Mouse (Mus musculus) hindbrain, embryonic 12.5 days (tissue): ENCODE measurements at regions not wholly inside any gene's neighbourhood (a gene's known extent, or its start where the extent isn't known, plus 50 kb on each side); places are given as distances from the start of the nearest gene placed in this dataset.

Source experiments
- ATAC-seq: fragments of 200-750 bp; cut with Nextera tagmentation; 2 replicates; pipeline ENCODE4 v1.8.0; 2017; ENCODE audit warnings: moderate TSS enrichment; ENCODE audit not compliant: low FRiP score
- H3K27ac ChIP-seq: fragments of 300-500 bp; sonication (generic); 2 replicates; pipeline ENCODE4 v1.5.1; 2016; ENCODE audit warnings: mild to moderate bottlenecking
- H3K27me3 ChIP-seq: fragments of 300-500 bp; sonication (generic); 2 replicates; pipeline ENCODE4 v1.6.1; 2016; ENCODE audit warnings: mild to moderate bottlenecking
- H3K36me3 ChIP-seq: fragments of 300-500 bp; sonication (generic); 2 replicates; pipeline ENCODE4 v1.6.1; 2016; ENCODE audit warnings: mild to moderate bottlenecking
- H3K4me1 ChIP-seq: fragments of 300-500 bp; sonication (generic); 2 replicates; pipeline ENCODE4 v1.6.1; 2016
- H3K4me2 ChIP-seq: fragments of 300-500 bp; sonication (generic); replicated peaks from 2 replicates; pipeline ENCODE4 v1.6.1; 2016; ENCODE audit warnings: mild to moderate bottlenecking
- H3K4me3 ChIP-seq: fragments of 300-500 bp; sonication (generic); 2 replicates; pipeline ENCODE4 v1.5.1; 2016; ENCODE audit warnings: mild to moderate bottlenecking
- H3K9ac ChIP-seq: fragments of 300-500 bp; sonication (generic); 2 replicates; pipeline ENCODE4 v1.6.1; 2016; ENCODE audit warnings: mild to moderate bottlenecking, moderate library complexity
- H3K9me3 ChIP-seq: fragments of 300-500 bp; sonication (generic); replicated peaks from 2 replicates; pipeline ENCODE4 v1.6.1; 2016; ENCODE audit warnings: mild to moderate bottlenecking
- WGBS: fragments of 180-500 bp; shearing (Covaris S2); methylation state at CpG from one replicate; pipeline ENCODE4 v1.1.7; 2016; 5-methylcytosine and 5-hydroxymethylcytosine counted together

GRCm38 (mm10) chr9:76734387-76734786, 167.5 kb upstream of the Fam83b start:
- no peak overlapping the region for H3K4me2 ChIP-seq
- no peaks in the 10 kb centered on the region for H3K4me1 ChIP-seq
- 71% methylated on average over 1 of the region's 1 CpGs for WGBS
- no peaks in the 10 kb centered on the region for H3K27me3 ChIP-seq
- ATAC-seq, result no peak
- no peak overlapping the region for H3K9ac ChIP-seq
- no peaks in the 10 kb centered on the region for H3K9me3 ChIP-seq
- H3K4me3 ChIP-seq, result no peak overlapping the region
- no peaks in the 10 kb centered on the region for H3K36me3 ChIP-seq
- H3K27ac ChIP-seq, result no peak overlapping the region

DNA sequence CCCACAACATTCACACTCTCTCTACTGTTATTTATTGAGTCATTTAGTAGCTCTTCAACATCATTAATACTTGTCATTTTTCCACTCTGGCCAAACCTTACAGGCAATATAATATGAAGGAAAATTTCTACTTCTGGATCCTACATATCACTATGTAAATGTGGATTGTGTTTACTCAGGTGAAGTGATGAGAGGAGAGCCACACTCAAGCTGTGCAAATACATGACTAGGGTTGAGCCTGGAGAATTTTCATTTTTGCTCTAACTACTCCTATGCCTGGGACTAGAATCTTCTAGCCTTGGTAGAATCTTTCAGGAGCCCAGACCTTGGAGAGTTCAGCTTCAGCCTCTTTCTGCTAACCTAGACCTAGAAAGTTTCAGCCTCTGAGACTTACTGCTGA, 166.9 kb upstream of the Fam83b start:
- no peak overlapping the region for H3K4me2 ChIP-seq
- H3K4me1 ChIP-seq, result no peaks in the 10 kb centered on the region
- no peak overlapping the region for H3K4me3 ChIP-seq
- H3K36me3 ChIP-seq, result no peaks in the 10 kb centered on the region
- H3K27ac ChIP-seq, result no peak overlapping the region
- no peak overlapping the region for H3K9ac ChIP-seq
- no peak for ATAC-seq
- H3K27me3 ChIP-seq, result no peaks in the 10 kb centered on the region
- no peaks in the 10 kb centered on the region for H3K9me3 ChIP-seq

GRCm38 (mm10) chr9:76722881-76723280, 156.0 kb upstream of the Fam83b start:
- Histone ChIP-seq H3K9ac (no peak overlapping the region), H3K27me3 (no peaks in the 10 kb centered on the region), H3K4me2 (no peak overlapping the region), H3K4me1 (no peaks in the 10 kb centered on the region), H3K4me3 (no peak overlapping the region), H3K27ac (no peak overlapping the region), H3K9me3 (no peaks in the 10 kb centered on the region), H3K36me3 (no peaks in the 10 kb centered on the region)
- 84% methylated on average over 3 of the region's 3 CpGs for WGBS
- ATAC-seq, result no peak

GRCm38 (mm10) chr9:76715852-76716251, 148.9 kb upstream of the Fam83b start:
- no peak overlapping the region for H3K27ac ChIP-seq
- H3K4me2 ChIP-seq, result no peak overlapping the region
- no peak for ATAC-seq
- no peaks in the 10 kb centered on the region for H3K4me1 ChIP-seq
- H3K4me3 ChIP-seq, result no peak overlapping the region
- H3K36me3 ChIP-seq, result no peaks in the 10 kb centered on the region
- H3K9ac ChIP-seq, result no peak overlapping the region
- WGBS, result 89% methylated on average over 1 of the region's 1 CpGs
- no peaks in the 10 kb centered on the region for H3K27me3 ChIP-seq
- no peaks in the 10 kb centered on the region for H3K9me3 ChIP-seq

- Histone ChIP-seq H3K9ac (no peak overlapping the region), H3K4me3 (no peak overlapping the region), H3K36me3 (no peaks in the 10 kb centered on the region), H3K4me2 (no peak overlapping the region), H3K4me1 (no peaks in the 10 kb centered on the region), H3K9me3 (no peaks in the 10 kb centered on the region), H3K27ac (no peak overlapping the region), H3K27me3 (no peaks in the 10 kb centered on the region)
- no peak for ATAC-seq
- WGBS, result 50% methylated on average over 1 of the region's 1 CpGs
These were observed 139.5 kb upstream of the Fam83b start for GRCm38 (mm10) chr9:76706451-76706850.

- Histone ChIP-seq H3K9ac (no peak overlapping the region), H3K27ac (no peak overlapping the region), H3K36me3 (no peaks in the 10 kb centered on the region), H3K4me3 (no peak overlapping the region), H3K9me3 (no peaks in the 10 kb centered on the region), H3K4me2 (no peak overlapping the region), H3K27me3 (no peaks in the 10 kb centered on the region), H3K4me1 (no peaks in the 10 kb centered on the region)
- ATAC-seq, result no peak
- 87% methylated on average over 5 of the region's 5 CpGs for WGBS
These were observed 138.9 kb upstream of the Fam83b start for GRCm38 (mm10) chr9:76705786-76706185.

GRCm38 (mm10) chr9:76695547-76695946, 128.6 kb upstream of the Fam83b start:
- H3K4me3 ChIP-seq, result no peak overlapping the region
- WGBS, result 74% methylated on average over 4 of the region's 4 CpGs
- no peak overlapping the region for H3K4me2 ChIP-seq
- no peak for ATAC-seq
- no peaks in the 10 kb centered on the region for H3K4me1 ChIP-seq
- no peaks in the 10 kb centered on the region for H3K36me3 ChIP-seq
- H3K9ac ChIP-seq, result no peak overlapping the region
- H3K9me3 ChIP-seq, result no peaks in the 10 kb centered on the region
- H3K27me3 ChIP-seq, result no peaks in the 10 kb centered on the region
- H3K27ac ChIP-seq, result no peak overlapping the region

DNA sequence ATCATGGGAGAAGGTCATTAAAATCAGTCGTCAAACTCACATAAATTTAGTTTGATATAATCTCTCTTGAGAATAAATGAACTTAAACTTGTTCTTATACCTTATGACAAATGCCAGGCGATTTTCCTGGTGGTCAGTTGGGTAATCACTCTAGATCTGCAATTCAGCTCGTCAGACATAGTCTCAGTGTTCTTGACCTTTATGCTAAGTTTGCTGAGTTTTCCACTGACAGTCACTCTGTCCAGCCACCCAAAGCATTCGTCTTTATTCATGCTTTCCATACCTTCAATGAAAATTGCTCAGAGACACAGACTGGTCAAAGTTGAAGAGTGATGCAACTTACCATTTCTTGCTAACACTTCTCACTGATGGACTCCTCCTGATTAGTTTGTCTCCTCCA, 126.1 kb upstream of the Fam83b start:
- Histone ChIP-seq H3K4me3 (no peak overlapping the region), H3K9me3 (no peaks in the 10 kb centered on the region), H3K27ac (no peak overlapping the region), H3K9ac (no peak overlapping the region), H3K36me3 (no peaks in the 10 kb centered on the region), H3K27me3 (no peaks in the 10 kb centered on the region), H3K4me1 (no peaks in the 10 kb centered on the region), H3K4me2 (no peak overlapping the region)
- 77% methylated on average over 4 of the region's 4 CpGs for WGBS
- ATAC-seq, result no peak

- peak; percentile 86 for ATAC-seq
- Histone ChIP-seq H3K4me1 (no peaks in the 10 kb centered on the region; the same call in 1 of the 2 replicates), H3K36me3 (no peaks in the 10 kb centered on the region), H3K4me3 (no peak overlapping the region), H3K9ac (no peak overlapping the region), H3K9me3 (no peaks in the 10 kb centered on the region), H3K4me2 (no peak overlapping the region), H3K27me3 (no peaks in the 10 kb centered on the region), H3K27ac (no peak overlapping the region)
- 17% methylated on average over 3 of the region's 3 CpGs for WGBS
These were observed 93.9 kb upstream of the Fam83b start for GRCm38 (mm10) chr9:76660848-76661247.

DNA sequence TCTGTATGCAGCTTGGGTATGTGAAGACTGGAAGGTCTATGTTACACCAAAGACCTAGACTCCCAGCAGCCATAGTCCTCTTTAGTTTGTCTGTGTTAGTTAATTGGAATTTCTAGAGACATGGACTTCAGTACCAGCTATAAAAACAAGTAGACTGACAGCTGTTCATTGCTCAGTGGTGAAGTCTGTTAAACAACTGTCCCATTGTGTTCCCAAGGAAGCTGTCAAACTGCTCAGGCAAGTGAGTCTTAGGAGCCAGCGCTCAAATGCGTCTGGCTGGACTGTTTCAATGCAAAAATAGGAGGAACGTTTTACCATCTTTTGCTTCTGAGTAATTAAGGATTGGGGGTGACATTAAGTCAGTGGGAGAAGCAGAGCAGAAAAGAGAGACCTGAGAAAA, 92.9 kb upstream of the Fam83b start:
- WGBS, result 31% methylated on average over 3 of the region's 3 CpGs
- H3K9me3 ChIP-seq, result no peaks in the 10 kb centered on the region
- H3K27ac ChIP-seq, result no peak overlapping the region
- H3K9ac ChIP-seq, result no peak overlapping the region
- H3K4me3 ChIP-seq, result no peak overlapping the region
- H3K36me3 ChIP-seq, result no peaks in the 10 kb centered on the region
- no peaks in the 10 kb centered on the region for H3K27me3 ChIP-seq
- H3K4me2 ChIP-seq, result no peak overlapping the region
- no peak for ATAC-seq
- no peaks in the 10 kb centered on the region; the same call in 1 of the 2 replicates for H3K4me1 ChIP-seq

DNA sequence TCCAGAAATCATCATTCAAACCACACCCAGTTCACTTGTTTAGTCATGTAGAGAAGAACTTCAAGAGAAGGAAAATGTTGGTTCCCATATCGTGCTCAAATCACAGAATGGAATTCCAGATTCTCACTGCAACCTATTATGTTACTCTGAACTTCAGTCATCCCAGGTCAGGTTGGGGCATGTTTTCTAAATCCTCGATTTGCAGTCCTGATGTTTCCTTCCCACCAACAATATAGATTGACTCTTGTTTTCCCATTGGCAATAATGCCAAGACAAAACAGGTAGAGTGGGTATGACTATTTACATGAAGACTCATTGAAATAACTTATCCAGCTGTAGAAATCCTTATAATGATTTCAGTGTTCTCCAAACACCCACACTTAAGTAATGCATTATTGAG, 86.4 kb upstream of the Fam83b start:
- no peak overlapping the region for H3K9ac ChIP-seq
- H3K27me3 ChIP-seq, result no peaks in the 10 kb centered on the region
- H3K4me1 ChIP-seq, result no peaks in the 10 kb centered on the region
- no peak overlapping the region for H3K4me2 ChIP-seq
- no peaks in the 10 kb centered on the region for H3K36me3 ChIP-seq
- no peak overlapping the region for H3K27ac ChIP-seq
- H3K9me3 ChIP-seq, result no peaks in the 10 kb centered on the region
- no peak overlapping the region for H3K4me3 ChIP-seq
- ATAC-seq, result no peak
- 86% methylated on average over 2 of the region's 2 CpGs for WGBS

DNA sequence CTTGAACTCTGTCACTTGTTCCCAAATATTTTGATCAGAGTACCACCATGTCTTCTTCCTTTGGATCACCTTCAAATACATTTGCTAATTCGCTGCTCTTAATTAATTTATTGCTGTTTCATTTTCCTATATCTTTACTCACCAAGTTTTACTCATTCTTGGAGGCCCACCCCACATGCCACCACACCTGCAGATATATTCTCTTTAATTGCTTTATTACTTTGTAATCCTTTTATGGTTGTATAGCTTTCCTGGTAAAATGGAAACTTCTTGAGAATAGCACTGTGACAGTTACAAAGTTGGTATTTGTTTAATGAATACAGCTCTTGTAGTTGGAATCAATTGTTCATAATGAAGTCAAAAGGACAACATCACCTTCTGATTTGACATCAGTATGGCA, 82.6 kb upstream of the Fam83b start:
- no peak for ATAC-seq
- 87% methylated on average over 1 of the region's 1 CpGs for WGBS
- Histone ChIP-seq H3K27ac (no peak overlapping the region), H3K4me1 (no peaks in the 10 kb centered on the region), H3K9me3 (no peaks in the 10 kb centered on the region), H3K4me3 (no peak overlapping the region), H3K9ac (no peak overlapping the region), H3K27me3 (no peaks in the 10 kb centered on the region), H3K36me3 (no peaks in the 10 kb centered on the region), H3K4me2 (no peak overlapping the region)

- H3K4me3 ChIP-seq, result no peak overlapping the region
- H3K4me2 ChIP-seq, result no peak overlapping the region
- H3K4me1 ChIP-seq, result no peaks in the 10 kb centered on the region
- H3K9me3 ChIP-seq, result no peaks in the 10 kb centered on the region
- no peak for ATAC-seq
- H3K27me3 ChIP-seq, result no peaks in the 10 kb centered on the region
- H3K27ac ChIP-seq, result no peak overlapping the region
- H3K36me3 ChIP-seq, result no peaks in the 10 kb centered on the region
- H3K9ac ChIP-seq, result no peak overlapping the region
These were observed 79.5 kb upstream of the Fam83b start for GRCm38 (mm10) chr9:76646383-76646782.
